Mouse (Mus musculus): Measurements from ENCODE around the gene Pmfbp1. TPM values are rescaled to one million over a fixed set of nuclear protein-coding genes. Genes with fewer than 3 reads are reported as not detected.

Pmfbp1 gene
- total and polyA plus RNA-seq, 3 experiments = 0.11 TPM; not detected in 2

- Histone ChIP-seq H3K4me2 (ENCODE audit: insufficient read depth, low read depth, poor library complexity, severe bottlenecking) (no peak overlapping the region), H3K4me3 (replicated peaks in 1 of 3; ENCODE audit: low read depth in 2 of 3, low read length in 2 of 3, poor library complexity in 1 of 3) (no peak overlapping the region), H3K9ac (ENCODE audit: insufficient read depth, low read depth) (no peak overlapping the region), H3K9me3 (replicated peaks; ENCODE audit: low read length) (peaks cover 2% of the 10 kb centered on the region), H3K27ac (ENCODE audit: insufficient read depth, low read depth) (no peak overlapping the region), H3K36me3 (replicated peaks in 1 of 2; ENCODE audit: control insufficient read depth in 1 of 2, insufficient read depth in 1 of 2, low read length in 1 of 2) (no peaks in the 10 kb centered on the region), H3K4me1 (ENCODE audit: control insufficient read depth in 1 of 2, insufficient read depth in 2 of 2) (peaks cover 0 to 6% of the 10 kb centered on the region in 2 experiments; a peak in 2 of 4 replicates), H3K27me3 (replicated peaks) (no peaks in the 10 kb centered on the region), H3K79me2 (replicated peaks; ENCODE audit: control insufficient read depth, extremely low read depth, insufficient read depth, poor library complexity, severe bottlenecking) (no peaks in the 10 kb centered on the region)
- DNase-seq (ENCODE audit: extremely low read depth) = no peak
- TF ChIP-seq IRF4 (IDR thresholded peaks at IDR 0.05; ENCODE audit: low read depth, low read length) (no peak), ELF1 (IDR thresholded peaks at IDR 0.05; ENCODE audit: low read depth, low read length) (no peak), POLR2AphosphoS2 (IDR thresholded peaks at IDR 0.05; ENCODE audit: low read depth, low read length) (no peak), MAFK (IDR thresholded peaks at IDR 0.05; ENCODE audit: insufficient replicate concordance, low read length) (no peak), NRF1 (IDR thresholded peaks at IDR 0.05; ENCODE audit: low read depth, low read length) (no peak), HCFC1 (IDR thresholded peaks at IDR 0.05; ENCODE audit: low read depth, low read length) (no peak), ZMIZ1 (IDR thresholded peaks at IDR 0.05; ENCODE audit: low read depth, low read length) (no peak), TBP (conservative IDR thresholded peaks at IDR 0.05; ENCODE audit: low read depth, low read length) (no peak), PAX5 (IDR thresholded peaks at IDR 0.05; ENCODE audit: low read length) (no peak), USF1 (IDR thresholded peaks at IDR 0.05; ENCODE audit: low read depth, low read length) (no peak), CHD1 (IDR thresholded peaks at IDR 0.05; ENCODE audit: low read depth, low read length) (no peak), KAT2A (IDR thresholded peaks at IDR 0.05; ENCODE audit: insufficient replicate concordance, low read length) (no peak), SIN3A (IDR thresholded peaks at IDR 0.05; ENCODE audit: low read length) (no peak), POLR2A (IDR thresholded peaks at IDR 0.05; ENCODE audit: low read depth, low read length) (no peak), RAD21 (IDR thresholded peaks at IDR 0.05; ENCODE audit: low read depth, low read length) (no peak), UBTF (IDR thresholded peaks at IDR 0.05; ENCODE audit: low read depth, low read length) (no peak), MXI1 (IDR thresholded peaks at IDR 0.05; ENCODE audit: low read depth, low read length) (no peak), CTCF (conservative IDR thresholded peaks at IDR 0.05 in 1 of 2, IDR thresholded peaks at IDR 0.05 in 1 of 2; ENCODE audit: low read depth in 2 of 2, low read length in 2 of 2) (no peak)
- in situ Hi-C loops (cut with MboI; ENCODE audit: low pct_ligation_motif_present, low pct_unique_long_range_greater_than_20kb, low sequenced_read_pairs) = no loop called here
- dilution Hi-C loops (cut with MboI; ENCODE audit: extremely low pct_ligation_motif_present, extremely low pct_unique_long_range_greater_than_20kb, low sequenced_read_pairs) = no loop called here
Measured at GRCm38 (mm10) chr8:109451000-109451399, 42.8 kb upstream of the Pmfbp1 start.

GRCm38 (mm10) chr8:109455113-109455512, 38.7 kb upstream of the Pmfbp1 start:
- Histone ChIP-seq H3K27me3 (replicated peaks) (no peaks in the 10 kb centered on the region), H3K9me3 (replicated peaks; ENCODE audit: low read length) (peaks cover 2% of the 10 kb centered on the region), H3K79me2 (replicated peaks; ENCODE audit: control insufficient read depth, extremely low read depth, insufficient read depth, poor library complexity, severe bottlenecking) (no peaks in the 10 kb centered on the region), H3K9ac (ENCODE audit: insufficient read depth, low read depth) (no peak overlapping the region), H3K4me2 (ENCODE audit: insufficient read depth, low read depth, poor library complexity, severe bottlenecking) (no peak overlapping the region), H3K36me3 (replicated peaks in 1 of 2; ENCODE audit: control insufficient read depth in 1 of 2, insufficient read depth in 1 of 2, low read length in 1 of 2) (no peaks in the 10 kb centered on the region), H3K4me1 (ENCODE audit: control insufficient read depth in 1 of 2, insufficient read depth in 2 of 2) (no peaks in the 10 kb centered on the region), H3K4me3 (replicated peaks in 1 of 3; ENCODE audit: low read depth in 2 of 3, low read length in 2 of 3, poor library complexity in 1 of 3) (no peak overlapping the region), H3K27ac (ENCODE audit: insufficient read depth, low read depth) (no peak overlapping the region)
- dilution Hi-C loops (cut with MboI; ENCODE audit: extremely low pct_ligation_motif_present, extremely low pct_unique_long_range_greater_than_20kb, low sequenced_read_pairs) = no loop called here
- TF ChIP-seq ZC3H11A (IDR thresholded peaks at IDR 0.05; ENCODE audit: low read depth, low read length) (no peak), ZMIZ1 (IDR thresholded peaks at IDR 0.05; ENCODE audit: low read depth, low read length) (no peak), ETS1 (conservative IDR thresholded peaks at IDR 0.05; ENCODE audit: low read depth, low read length) (no peak), BHLHE40 (IDR thresholded peaks at IDR 0.05; ENCODE audit: low read depth, low read length) (no peak), ZNF384 (IDR thresholded peaks at IDR 0.05; ENCODE audit: low read depth, low read length) (no peak), MAFK (IDR thresholded peaks at IDR 0.05; ENCODE audit: insufficient replicate concordance, low read length) (no peak)
- no peak for DNase-seq (ENCODE audit: extremely low read depth)
- in situ Hi-C loops (cut with MboI; ENCODE audit: low pct_ligation_motif_present, low pct_unique_long_range_greater_than_20kb, low sequenced_read_pairs) = no loop called here
